Mouse (Mus musculus) embryonic facial prominence, embryonic 10.5 days (tissue): ENCODE results near the gene Spsb1. TPM values are rescaled to one million over a fixed set of nuclear protein-coding genes. Genes with fewer than 3 reads are reported as not detected.

ENCODE experiments used
- DNase-seq: peaks from one replicate; pipeline ENCODE4 v3.0.0-alpha.2; 2017; ENCODE audit warnings: low spot score
- H3K27ac ChIP-seq: fragments of 300-500 bp; sonication (generic); replicated peaks from 2 replicates; pipeline ENCODE4 v1.5.1; 2016; ENCODE audit warnings: mild to moderate bottlenecking
- H3K27me3 ChIP-seq: fragments of 300-500 bp; sonication (generic); replicated peaks from 2 replicates; pipeline ENCODE4 v1.6.1; 2016; ENCODE audit warnings: low read depth, mild to moderate bottlenecking; ENCODE audit not compliant: poor library complexity, severe bottlenecking
- H3K36me3 ChIP-seq: fragments of 300-500 bp; sonication (generic); replicated peaks from 2 replicates; pipeline ENCODE4 v1.6.1; 2016; ENCODE audit warnings: mild to moderate bottlenecking, moderate library complexity
- H3K4me1 ChIP-seq: fragments of 300-500 bp; sonication (generic); 2 replicates; pipeline ENCODE4 v1.6.1; 2016
- H3K4me3 ChIP-seq: fragments of 300-500 bp; sonication (generic); 2 replicates; pipeline ENCODE4 v1.5.1; 2016; ENCODE audit warnings: mild to moderate bottlenecking, moderate library complexity
- H3K9me3 ChIP-seq: fragments of 300-500 bp; sonication (generic); 2 replicates; pipeline ENCODE4 v1.6.1; 2016; ENCODE audit warnings: mild to moderate bottlenecking
- WGBS: fragments of 180-500 bp; shearing (Covaris S2); methylation state at CpG from one replicate; pipeline ENCODE4 v1.1.7; 2016; 5-methylcytosine and 5-hydroxymethylcytosine counted together
- polyA plus RNA-seq: library from polyadenylated mRNA; unstranded; fragments of >200 nt; fragmentation: Nextera tagmentation; extraction: Ambion mirVana; gene quantifications from 2 replicates; pipeline ENCODE4 v1.2.1, GENCODE M21; 2016

Gene Spsb1
- polyA plus RNA-seq, 1 experiment from 2014 or later = 21.4 TPM

- H3K36me3 ChIP-seq = no peaks in the 10 kb centered on the region
- H3K27ac ChIP-seq = peak overlapping the region; percentile 66
- peaks cover 68% of the 10 kb centered on the region for H3K4me1 ChIP-seq
- no peaks in the 10 kb centered on the region for H3K9me3 ChIP-seq
- no peak overlapping the region for H3K4me3 ChIP-seq
- 64% methylated on average over 18 of the region's 18 CpGs for WGBS
- peaks cover 9% of the 10 kb centered on the region; the same call in 1 of the 2 replicates for H3K27me3 ChIP-seq
- no peak for DNase-seq
These were observed 68.3 kb downstream of the Spsb1 start for GRCm38 (mm10) chr4:149886298-149887271.

GRCm38 (mm10) chr4:149883990-149884389 is 70.9 kb downstream of the Spsb1 start:
- Histone ChIP-seq H3K27ac (peak overlapping the region; percentile 36), H3K27me3 (peaks cover 9% of the 10 kb centered on the region; the same call in 1 of the 2 replicates), H3K4me3 (no peak overlapping the region), H3K9me3 (no peaks in the 10 kb centered on the region), H3K4me1 (peaks cover 57% of the 10 kb centered on the region), H3K36me3 (no peaks in the 10 kb centered on the region)
- 84% methylated on average over 10 of the region's 10 CpGs for WGBS
- no peak for DNase-seq

GRCm38 (mm10) chr4:149882139-149882916 is 72.5 kb downstream of the Spsb1 start:
- H3K27ac ChIP-seq = peak overlapping the region; percentile 60
- no peaks in the 10 kb centered on the region for H3K36me3 ChIP-seq
- WGBS = 82% methylated on average over 17 of the region's 17 CpGs
- peaks cover 10% of the 10 kb centered on the region; the same call in 1 of the 2 replicates for H3K27me3 ChIP-seq
- no peak for DNase-seq
- no peaks in the 10 kb centered on the region for H3K9me3 ChIP-seq
- H3K4me1 ChIP-seq = peaks cover 62% of the 10 kb centered on the region
- H3K4me3 ChIP-seq = no peak overlapping the region

GRCm38 (mm10) chr4:149880908-149881307 is 73.9 kb downstream of the Spsb1 start:
- Histone ChIP-seq H3K27me3 (peaks cover 19% of the 10 kb centered on the region; the same call in 1 of the 2 replicates), H3K27ac (no peak overlapping the region), H3K4me1 (peaks cover 64% of the 10 kb centered on the region), H3K36me3 (no peaks in the 10 kb centered on the region), H3K9me3 (no peaks in the 10 kb centered on the region), H3K4me3 (no peak overlapping the region)
- DNase-seq = no peak
- 81% methylated on average over 5 of the region's 5 CpGs for WGBS

GRCm38 (mm10) chr4:149879980-149880379 is 74.9 kb downstream of the Spsb1 start:
- WGBS = 83% methylated on average over 11 of the region's 11 CpGs
- Histone ChIP-seq H3K4me1 (peaks cover 73% of the 10 kb centered on the region), H3K36me3 (no peaks in the 10 kb centered on the region), H3K9me3 (no peaks in the 10 kb centered on the region), H3K27ac (peak overlapping the region; percentile 57; the same call in 1 of the 2 replicates), H3K4me3 (no peak overlapping the region), H3K27me3 (peaks cover 10% of the 10 kb centered on the region; the same call in 1 of the 2 replicates)
- no peak for DNase-seq

- peaks cover 10% of the 10 kb centered on the region; the same call in 1 of the 2 replicates for H3K27me3 ChIP-seq
- no peaks in the 10 kb centered on the region for H3K36me3 ChIP-seq
- H3K9me3 ChIP-seq = no peaks in the 10 kb centered on the region
- no peak overlapping the region; the same call in 1 of the 2 replicates for H3K4me3 ChIP-seq
- 47% methylated on average over 6 of the region's 6 CpGs for WGBS
- H3K4me1 ChIP-seq = peaks cover 77% of the 10 kb centered on the region
- DNase-seq = peak; percentile 63
- peak overlapping the region; percentile 80 for H3K27ac ChIP-seq
These were observed 76.8 kb downstream of the Spsb1 start for GRCm38 (mm10) chr4:149878021-149878449.

- no peak overlapping the region for H3K4me3 ChIP-seq
- H3K9me3 ChIP-seq = no peaks in the 10 kb centered on the region
- H3K36me3 ChIP-seq = no peaks in the 10 kb centered on the region
- DNase-seq = peak; percentile 44
- peaks cover 77% of the 10 kb centered on the region for H3K4me1 ChIP-seq
- 44% methylated on average over 3 of the region's 3 CpGs for WGBS
- peak overlapping the region; percentile 80 for H3K27ac ChIP-seq
- H3K27me3 ChIP-seq = peaks cover 10% of the 10 kb centered on the region; the same call in 1 of the 2 replicates
These were observed 77.6 kb downstream of the Spsb1 start for GRCm38 (mm10) chr4:149877202-149877601.

GRCm38 (mm10) chr4:149876761-149877160 is 78.1 kb downstream of the Spsb1 start:
- Histone ChIP-seq H3K27ac (peak overlapping the region; percentile 80), H3K9me3 (no peaks in the 10 kb centered on the region), H3K27me3 (peaks cover 10% of the 10 kb centered on the region; the same call in 1 of the 2 replicates), H3K36me3 (no peaks in the 10 kb centered on the region), H3K4me1 (peaks cover 77% of the 10 kb centered on the region), H3K4me3 (no peak overlapping the region)
- WGBS = 74% methylated on average over 6 of the region's 6 CpGs
- DNase-seq = no peak

GRCm38 (mm10) chr4:149875986-149876501 is 78.8 kb downstream of the Spsb1 start:
- DNase-seq = peak; percentile 84
- peak overlapping the region; percentile 80 for H3K27ac ChIP-seq
- H3K4me3 ChIP-seq = no peak overlapping the region
- H3K4me1 ChIP-seq = peaks cover 82% of the 10 kb centered on the region
- no peaks in the 10 kb centered on the region for H3K36me3 ChIP-seq
- peaks cover 10% of the 10 kb centered on the region; the same call in 1 of the 2 replicates for H3K27me3 ChIP-seq
- no peaks in the 10 kb centered on the region for H3K9me3 ChIP-seq
- 51% methylated on average over 8 of the region's 8 CpGs for WGBS

- WGBS = 27% methylated on average over 6 of the region's 6 CpGs
- H3K27ac ChIP-seq = peak overlapping the region; percentile 80
- peak; percentile 45 for DNase-seq
These were observed 79.5 kb downstream of the Spsb1 start for GRCm38 (mm10) chr4:149875296-149875695.

GRCm38 (mm10) chr4:149872236-149872635 is 82.6 kb downstream of the Spsb1 start:
- Histone ChIP-seq H3K4me3 (no peak overlapping the region), H3K9me3 (no peaks in the 10 kb centered on the region), H3K4me1 (peaks cover 67% of the 10 kb centered on the region), H3K27me3 (peaks cover 9% of the 10 kb centered on the region; the same call in 1 of the 2 replicates), H3K36me3 (no peaks in the 10 kb centered on the region), H3K27ac (peak overlapping the region; percentile 66; the same call in 1 of the 2 replicates)
- 70% methylated on average over 6 of the region's 6 CpGs for WGBS
- no peak for DNase-seq

More at GRCm38 (mm10) chr4:149875296-149875695, 79.5 kb downstream of the Spsb1 start:
- H3K4me3 ChIP-seq = no peak overlapping the region
- no peaks in the 10 kb centered on the region for H3K36me3 ChIP-seq
- H3K4me1 ChIP-seq = peaks cover 80% of the 10 kb centered on the region
- peaks cover 10% of the 10 kb centered on the region; the same call in 1 of the 2 replicates for H3K27me3 ChIP-seq
- no peaks in the 10 kb centered on the region for H3K9me3 ChIP-seq

GRCm38 (mm10) chr4:149871582-149871981 is 83.3 kb downstream of the Spsb1 start:
- WGBS = 64% methylated on average over 7 of the region's 7 CpGs
- no peaks in the 10 kb centered on the region for H3K9me3 ChIP-seq
- no peak overlapping the region for H3K4me3 ChIP-seq
- DNase-seq = no peak
- no peaks in the 10 kb centered on the region for H3K36me3 ChIP-seq
- 0 out of 2 replicates have a peak, but pooled peaks cover 2% of the 10 kb centered on the region for H3K27me3 ChIP-seq
- peak overlapping the region; percentile 66; the same call in 1 of the 2 replicates for H3K27ac ChIP-seq
- peaks cover 60% of the 10 kb centered on the region for H3K4me1 ChIP-seq
